Mouse (Mus musculus) layer of hippocampus, adult 9-11 months (tissue): Measurements from ENCODE around the gene Gm8720.
"Not testable (repeated sequence)": the region's sequence is repeated elsewhere in the genome, so short reads cannot be mapped to it uniquely, and the experiment has no call there.

Experiments used
- DNase-seq: peaks from one replicate; pipeline ENCODE4 v3.0.0; 2022

Gene Gm8720

DNA sequence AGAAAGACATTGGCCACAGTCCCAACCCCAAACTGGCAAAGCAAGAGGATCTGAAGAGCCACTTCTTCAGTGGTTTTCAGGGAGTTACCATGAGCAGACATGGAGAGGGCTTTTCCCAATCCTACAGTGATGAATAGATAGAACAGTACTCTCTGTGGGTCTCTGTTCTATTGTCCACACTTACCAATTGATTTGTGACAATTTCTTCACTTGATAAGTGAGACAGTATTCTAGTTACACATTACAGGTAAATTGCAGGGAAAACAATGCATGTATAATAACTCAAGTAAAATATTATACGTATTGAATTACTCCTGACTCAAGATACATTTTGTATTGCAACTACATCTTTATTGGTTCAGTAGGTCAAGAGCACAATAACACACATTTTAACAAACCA is at the start of gene Gm8720:
Gm8720 (minus strand) TSS at position 101 of the 400 bp plus-strand sequence.
- DNase-seq, result not testable (repeated sequence)

DNA sequence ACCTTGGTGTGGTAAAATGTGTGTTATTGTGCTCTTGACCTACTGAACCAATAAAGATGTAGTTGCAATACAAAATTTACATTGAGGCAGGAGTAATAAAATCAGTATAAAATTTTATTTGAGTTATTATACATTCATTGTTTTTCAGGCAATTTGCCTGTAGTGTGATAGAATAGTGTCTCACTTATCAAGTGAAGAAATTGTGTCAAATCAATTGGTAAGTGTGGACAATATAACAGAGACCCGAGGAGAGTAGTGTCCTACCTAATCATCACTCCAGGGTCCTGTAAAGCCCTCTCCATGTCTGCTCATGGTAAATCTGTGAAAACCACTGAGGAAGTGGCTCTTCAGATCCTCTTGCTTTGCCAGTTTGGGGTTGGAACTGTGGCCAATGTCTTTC is 12.0 kb downstream of the Gm8720 start, which contains the start of gene Vmn1r163:
Vmn1r163 (plus strand) TSS at position 301 of the 400 bp plus-strand sequence.
- not testable (repeated sequence) for DNase-seq

DNA sequence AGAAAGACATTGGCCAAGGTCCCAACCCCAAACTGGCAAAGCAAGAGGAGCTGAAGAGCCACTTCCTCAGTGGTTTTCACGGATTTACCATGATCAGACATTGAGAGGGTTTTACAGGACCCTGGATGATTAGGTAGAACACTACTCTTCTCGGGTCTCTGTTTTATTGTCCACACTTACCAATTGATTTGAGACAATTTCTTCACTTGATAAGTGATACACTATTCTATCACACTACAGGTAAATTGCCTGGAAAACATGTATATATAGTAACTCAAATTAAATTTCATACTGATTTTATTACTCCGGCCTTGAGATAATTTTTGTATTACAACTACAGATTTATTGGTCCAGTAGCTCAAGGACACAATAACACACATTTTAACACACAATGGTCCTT is 47.4 kb downstream of the Gm8720 start, which contains the start of gene Gm4216:
Gm4216 (minus strand) TSS at position 101 of the 400 bp plus-strand sequence.
- DNase-seq, result not testable (repeated sequence)
